Mouse (Mus musculus): ENCODE data around the gene Gm12695. TPM values are rescaled to one million over a fixed set of nuclear protein-coding genes. Genes with fewer than 3 reads are reported as not detected.

The Gm12695 gene
- polyA plus RNA-seq, 1 experiment from 2014 or later, result not detected

- Histone ChIP-seq H3K27ac (ENCODE audit: low read depth, low read length) (no peak overlapping the region), H3K9ac (ENCODE audit: low read depth, low read length) (no peak overlapping the region), H3K36me3 (ENCODE audit: control insufficient read depth, insufficient read depth, low read length) (no peaks in the 10 kb centered on the region), H3K4me1 (replicated peaks; ENCODE audit: control insufficient read depth, insufficient read depth, low read length) (no peaks in the 10 kb centered on the region), H3K27me3 (replicated peaks; ENCODE audit: control insufficient read depth, insufficient read depth, low read length) (no peaks in the 10 kb centered on the region), H3K4me3 (ENCODE audit: low read depth, low read length) (no peak overlapping the region), H3K9me3 (ENCODE audit: control insufficient read depth, low read length) (no peaks in the 10 kb centered on the region), H3K4me2 (no peak overlapping the region)
- ATAC-seq (replicated peaks; ENCODE audit: low FRiP score) (no peak), DNase-seq (ENCODE audit: low spot score) (no peak)
Observed at GRCm38 (mm10) chr4:96680966-96681365, 104.0 kb downstream of the Gm12695 start.

- ATAC-seq (replicated peaks; ENCODE audit: low FRiP score) (no peak), DNase-seq (ENCODE audit: low spot score) (no peak)
- Histone ChIP-seq H3K27ac (ENCODE audit: low read depth, low read length) (no peak overlapping the region), H3K36me3 (ENCODE audit: control insufficient read depth, insufficient read depth, low read length) (no peaks in the 10 kb centered on the region), H3K4me3 (ENCODE audit: low read depth, low read length) (no peak overlapping the region), H3K9me3 (ENCODE audit: control insufficient read depth, low read length) (no peaks in the 10 kb centered on the region), H3K27me3 (replicated peaks; ENCODE audit: control insufficient read depth, insufficient read depth, low read length) (no peaks in the 10 kb centered on the region), H3K4me1 (replicated peaks; ENCODE audit: control insufficient read depth, insufficient read depth, low read length) (no peaks in the 10 kb centered on the region), H3K9ac (ENCODE audit: low read depth, low read length) (no peak overlapping the region), H3K4me2 (no peak overlapping the region)
- WGBS, result 26% methylated on average over 1 of the region's 1 CpGs
Observed at GRCm38 (mm10) chr4:96680233-96680632, 104.8 kb downstream of the Gm12695 start.

Other genes with a start within 250 kb of the Gm12695 start
- gene Cyp2j6, start 231.5 kb downstream of the Gm12695 start, polyA plus RNA-seq (2014; fragmentation: Nextera tagmentation; extraction: Ambion mirVana), result 2.2 and 2.3 TPM in 2 replicates
- gene Cyp2j9, start 193.6 kb downstream of the Gm12695 start, polyA plus RNA-seq (2014; fragmentation: Nextera tagmentation; extraction: Ambion mirVana), result 0.12 and 0.43 TPM in 2 replicates
- gene Cyp2j5, start 121.0 kb downstream of the Gm12695 start, polyA plus RNA-seq (2014; fragmentation: Nextera tagmentation; extraction: Ambion mirVana), result 0.10 TPM in 2 replicates

Measured in liver, embryonic 11.5 days (tissue).